Mouse (Mus musculus): ENCODE measurements around the gene Qk.

- TF ChIP-seq CTCF (IDR thresholded peaks at IDR 0.05; ENCODE audit: low read depth, low read length) (no peak), POLR2A (IDR thresholded peaks at IDR 0.05; ENCODE audit: insufficient read depth, low read length) (no peak), EP300 (IDR thresholded peaks at IDR 0.05; ENCODE audit: insufficient read depth, low read depth, low read length) (no peak)
These were observed 3.2 kb downstream of the Qk start for GRCm38 (mm10) chr17:10316446-10316845.
